Mouse (Mus musculus): ENCODE measurements around the gene Myb. TPM values are rescaled to one million over a fixed set of nuclear protein-coding genes. Genes with fewer than 3 reads are reported as not detected.

The Myb gene
- polyA plus RNA-seq, 1 experiment from 2014 or later, result 4.1 TPM

- Histone ChIP-seq H3K36me3 (ENCODE audit: insufficient read depth) (no peaks in the 10 kb centered on the region), H3K9ac (no peak overlapping the region), H3K9me3 (ENCODE audit: low read depth, low read length) (no peaks in the 10 kb centered on the region), H3K27ac (ENCODE audit: low read depth) (no peak overlapping the region), H3K27me3 (ENCODE audit: insufficient read depth, low read length) (no peaks in the 10 kb centered on the region), H3K4me1 (ENCODE audit: insufficient read depth) (no peaks in the 10 kb centered on the region), H3K4me3 (ENCODE audit: low read depth, low read length) (no peak overlapping the region), H3K4me2 (no peak overlapping the region)
- ATAC-seq (ENCODE audit: insufficient read depth) (no peak), DNase-seq (no peak)
- WGBS, result 87% methylated on average over 2 of the region's 2 CpGs
- no peak for TF ChIP-seq CTCF (IDR thresholded peaks at IDR 0.05; ENCODE audit: low read depth)
Measured at GRCm38 (mm10) chr10:21105206-21105605, 55.6 kb downstream of the Myb start.

- no peak for ATAC-seq (ENCODE audit: insufficient read depth)
- no peak overlapping the region for H3K27ac ChIP-seq (ENCODE audit: low read depth)
- TF ChIP-seq CTCF (IDR thresholded peaks at IDR 0.05; ENCODE audit: low read depth), result no peak
- no peak overlapping the region for H3K9ac ChIP-seq
- H3K36me3 ChIP-seq (ENCODE audit: insufficient read depth), result no peaks in the 10 kb centered on the region
- 69% methylated on average over 7 of the region's 7 CpGs for WGBS
- no peak overlapping the region for H3K4me3 ChIP-seq (ENCODE audit: low read depth, low read length)
- no peaks in the 10 kb centered on the region for H3K9me3 ChIP-seq (ENCODE audit: low read depth, low read length)
- no peak overlapping the region for H3K4me2 ChIP-seq
- no peak for DNase-seq
- 0 out of 2 replicates have a peak, but pooled peaks cover 4% of the 10 kb centered on the region for H3K4me1 ChIP-seq (ENCODE audit: insufficient read depth)
- H3K27me3 ChIP-seq (ENCODE audit: insufficient read depth, low read length), result no peaks in the 10 kb centered on the region
Measured at GRCm38 (mm10) chr10:21102689-21103088, 58.1 kb downstream of the Myb start.

GRCm38 (mm10) chr10:21101948-21102347 is 58.8 kb downstream of the Myb start:
- WGBS, result 50% methylated on average over 4 of the region's 4 CpGs
- TF ChIP-seq CTCF (IDR thresholded peaks at IDR 0.05; ENCODE audit: low read depth), result no peak

GRCm38 (mm10) chr10:21100646-21101249 is 60.0 kb downstream of the Myb start:
- no peak for TF ChIP-seq CTCF (IDR thresholded peaks at IDR 0.05; ENCODE audit: low read depth)
- ATAC-seq (ENCODE audit: insufficient read depth) (no peak), DNase-seq (no peak)
- 44% methylated on average over 9 of the region's 9 CpGs for WGBS
- H3K4me1 ChIP-seq (ENCODE audit: insufficient read depth), result 0 out of 2 replicates have a peak, but pooled peaks cover 4% of the 10 kb centered on the region
- no peaks in the 10 kb centered on the region for H3K36me3 ChIP-seq (ENCODE audit: insufficient read depth)
- no peak overlapping the region for H3K27ac ChIP-seq (ENCODE audit: low read depth)
- no peak overlapping the region for H3K4me3 ChIP-seq (ENCODE audit: low read depth, low read length)
- no peaks in the 10 kb centered on the region for H3K27me3 ChIP-seq (ENCODE audit: insufficient read depth, low read length)
- H3K9me3 ChIP-seq (ENCODE audit: low read depth, low read length), result no peaks in the 10 kb centered on the region
- H3K4me2 ChIP-seq, result no peak overlapping the region
- H3K9ac ChIP-seq, result no peak overlapping the region

More at GRCm38 (mm10) chr10:21101948-21102347, 58.8 kb downstream of the Myb start:
- Histone ChIP-seq H3K4me3 (ENCODE audit: low read depth, low read length) (no peak overlapping the region), H3K4me2 (no peak overlapping the region), H3K4me1 (ENCODE audit: insufficient read depth) (0 out of 2 replicates have a peak, but pooled peaks cover 4% of the 10 kb centered on the region), H3K27ac (ENCODE audit: low read depth) (no peak overlapping the region), H3K36me3 (ENCODE audit: insufficient read depth) (no peaks in the 10 kb centered on the region), H3K9ac (no peak overlapping the region), H3K27me3 (ENCODE audit: insufficient read depth, low read length) (no peaks in the 10 kb centered on the region), H3K9me3 (ENCODE audit: low read depth, low read length) (no peaks in the 10 kb centered on the region)
- no peak for ATAC-seq (ENCODE audit: insufficient read depth)
- no peak for DNase-seq

- no peak overlapping the region for H3K4me2 ChIP-seq
- ATAC-seq (ENCODE audit: insufficient read depth) (peak; percentile 49; the same call in 1 of the 2 replicates), DNase-seq (peak; percentile 46)
- peak overlapping the region; percentile 36; the same call in 1 of the 2 replicates for H3K27ac ChIP-seq (ENCODE audit: low read depth)
- no peak overlapping the region for H3K4me3 ChIP-seq (ENCODE audit: low read depth, low read length)
- no peaks in the 10 kb centered on the region for H3K36me3 ChIP-seq (ENCODE audit: insufficient read depth)
- no peak for TF ChIP-seq CTCF (IDR thresholded peaks at IDR 0.05; ENCODE audit: low read depth)
- no peak overlapping the region for H3K9ac ChIP-seq
- no peaks in the 10 kb centered on the region for H3K27me3 ChIP-seq (ENCODE audit: insufficient read depth, low read length)
- no peaks in the 10 kb centered on the region for H3K9me3 ChIP-seq (ENCODE audit: low read depth, low read length)
- WGBS, result 56% methylated on average over 7 of the region's 7 CpGs
- H3K4me1 ChIP-seq (ENCODE audit: insufficient read depth), result 0 out of 2 replicates have a peak, but pooled peaks cover 4% of the 10 kb centered on the region
Measured at GRCm38 (mm10) chr10:21099515-21099914, 61.3 kb downstream of the Myb start.

GRCm38 (mm10) chr10:21095541-21095940 is 65.2 kb downstream of the Myb start:
- Histone ChIP-seq H3K9ac (no peak overlapping the region), H3K9me3 (ENCODE audit: low read depth, low read length) (no peaks in the 10 kb centered on the region), H3K4me2 (no peak overlapping the region), H3K4me1 (ENCODE audit: insufficient read depth) (0 out of 2 replicates have a peak, but pooled peaks cover 4% of the 10 kb centered on the region), H3K27me3 (ENCODE audit: insufficient read depth, low read length) (no peaks in the 10 kb centered on the region), H3K36me3 (ENCODE audit: insufficient read depth) (no peaks in the 10 kb centered on the region), H3K27ac (ENCODE audit: low read depth) (no peak overlapping the region), H3K4me3 (ENCODE audit: low read depth, low read length) (no peak overlapping the region)
- 86% methylated on average over 14 of the region's 14 CpGs for WGBS
- TF ChIP-seq CTCF (IDR thresholded peaks at IDR 0.05; ENCODE audit: low read depth), result no peak
- no peak for DNase-seq
- no peak for ATAC-seq (ENCODE audit: insufficient read depth)

GRCm38 (mm10) chr10:21094896-21095295 is 65.9 kb downstream of the Myb start:
- no peak for DNase-seq
- Histone ChIP-seq H3K4me3 (ENCODE audit: low read depth, low read length) (no peak overlapping the region), H3K27ac (ENCODE audit: low read depth) (no peak overlapping the region), H3K4me2 (no peak overlapping the region), H3K9ac (no peak overlapping the region), H3K36me3 (ENCODE audit: insufficient read depth) (no peaks in the 10 kb centered on the region), H3K27me3 (ENCODE audit: insufficient read depth, low read length) (no peaks in the 10 kb centered on the region), H3K9me3 (ENCODE audit: low read depth, low read length) (no peaks in the 10 kb centered on the region), H3K4me1 (ENCODE audit: insufficient read depth) (0 out of 2 replicates have a peak, but pooled peaks cover 3% of the 10 kb centered on the region)
- no peak for TF ChIP-seq CTCF (IDR thresholded peaks at IDR 0.05; ENCODE audit: low read depth)
- ATAC-seq (ENCODE audit: insufficient read depth), result no peak
- 89% methylated on average over 2 of the region's 2 CpGs for WGBS
